Mouse (Mus musculus): ENCODE results near the gene Olfr91.

GRCm38 (mm10) chr17:37067861-37068260 lies 30.2 kb downstream of the Olfr91 start:
- no peak for TF ChIP-seq CTCF (IDR thresholded peaks at IDR 0.05; ENCODE audit: borderline replicate concordance, extremely low read depth, insufficient read depth, insufficient read length)
- no peak for TF ChIP-seq POLR2A (IDR thresholded peaks at IDR 0.05; ENCODE audit: borderline replicate concordance, extremely low read depth, insufficient read depth, insufficient read length, poor library complexity, severe bottlenecking)

Data from brain, embryonic 14.5 days (tissue).